Mouse (Mus musculus) ES-Bruce4 (cell line): Measurements from ENCODE around the gene Il12b. TPM values are rescaled to one million over a fixed set of nuclear protein-coding genes. Genes with fewer than 3 reads are reported as not detected.

ENCODE experiments used
- H3K27ac ChIP-seq: 2 replicates; pipeline ENCODE4 v1.5.1; 2012; ENCODE audit warnings: low read length, inconsistent platforms; ENCODE audit not compliant: insufficient read depth
- H3K27me3 ChIP-seq: 2 replicates; pipeline ENCODE4 v1.6.1; 2012; ENCODE audit warnings: mild to moderate bottlenecking, low read length, inconsistent platforms; ENCODE audit not compliant: control insufficient read depth, poor library complexity, insufficient read depth, severe bottlenecking
- H3K36me3 ChIP-seq: 2 replicates; pipeline ENCODE4 v1.6.1; 2012; ENCODE audit warnings: inconsistent platforms, mild to moderate bottlenecking, low read length, moderate library complexity; ENCODE audit not compliant: control insufficient read depth, poor library complexity, insufficient read depth, severe bottlenecking
- H3K4me1 ChIP-seq: one replicate; pipeline ENCODE4 v1.8.1; 2011; ENCODE audit warnings: low read length; ENCODE audit not compliant: control insufficient read depth, insufficient read depth
- H3K4me3 ChIP-seq: 2 replicates; pipeline ENCODE4 v1.5.1; 2011; ENCODE audit warnings: low read depth, mild to moderate bottlenecking, low read length
- H3K9ac ChIP-seq: 2 replicates; pipeline ENCODE4 v1.6.1; 2012; ENCODE audit warnings: low read depth, mild to moderate bottlenecking, inconsistent platforms; ENCODE audit not compliant: poor library complexity, severe bottlenecking
- H3K9me3 ChIP-seq: replicated peaks from 2 replicates; pipeline ENCODE4 v1.6.1; 2012; ENCODE audit warnings: mild to moderate bottlenecking, low read length, inconsistent platforms; ENCODE audit not compliant: control insufficient read depth, poor library complexity, insufficient read depth, severe bottlenecking
- CTCF ChIP-seq: IDR thresholded peaks from one replicate; pipeline ENCODE4 v1.8.1; 2011; ENCODE audit warnings: low read depth, low read length
- EP300 ChIP-seq: IDR thresholded peaks from 2 replicates; pipeline ENCODE4 v1.6.1; 2011; ENCODE audit warnings: low read depth, low read length; ENCODE audit not compliant: insufficient read depth
- POLR2A ChIP-seq: IDR thresholded peaks from one replicate; pipeline ENCODE4 v1.8.1; 2011; ENCODE audit warnings: low read length; ENCODE audit not compliant: insufficient read depth
- polyA plus RNA-seq: library from polyadenylated mRNA; stranded (reverse); fragments of >200 nt; gene quantifications from 2 replicates; pipeline ENCODE4 v1.2.4, GENCODE M21; 2011; ENCODE audit warnings: low read depth; ENCODE audit not compliant: missing spikeins, insufficient read depth, insufficient read length

The Il12b gene
- polyA plus RNA-seq, 1 experiment, result not detected

GRCm38 (mm10) chr11:44417403-44417802 is 17.5 kb downstream of the Il12b start:
- Histone ChIP-seq H3K9ac (no peak overlapping the region), H3K27me3 (no peaks in the 10 kb centered on the region), H3K4me1 (no peaks in the 10 kb centered on the region), H3K36me3 (no peaks in the 10 kb centered on the region), H3K4me3 (no peak overlapping the region), H3K27ac (no peak overlapping the region), H3K9me3 (no peaks in the 10 kb centered on the region)
- TF ChIP-seq CTCF, result no peak

- Histone ChIP-seq H3K27me3 (no peaks in the 10 kb centered on the region), H3K4me1 (no peaks in the 10 kb centered on the region), H3K9ac (no peak overlapping the region), H3K27ac (no peak overlapping the region), H3K4me3 (no peak overlapping the region), H3K36me3 (no peaks in the 10 kb centered on the region), H3K9me3 (no peaks in the 10 kb centered on the region)
- TF ChIP-seq CTCF (no peak), EP300 (no peak), POLR2A (no peak)
These were observed 22.7 kb downstream of the Il12b start for GRCm38 (mm10) chr11:44422337-44423111.

GRCm38 (mm10) chr11:44423261-44423660 is 23.4 kb downstream of the Il12b start:
- no peaks in the 10 kb centered on the region for H3K36me3 ChIP-seq
- H3K9me3 ChIP-seq, result no peaks in the 10 kb centered on the region
- H3K4me1 ChIP-seq, result no peaks in the 10 kb centered on the region
- H3K9ac ChIP-seq, result no peak overlapping the region
- no peak for TF ChIP-seq EP300
- no peak for TF ChIP-seq CTCF
- TF ChIP-seq POLR2A, result no peak
- no peak overlapping the region for H3K27ac ChIP-seq
- no peak overlapping the region for H3K4me3 ChIP-seq
- H3K27me3 ChIP-seq, result no peaks in the 10 kb centered on the region

GRCm38 (mm10) chr11:44423955-44424354 is 24.1 kb downstream of the Il12b start:
- no peaks in the 10 kb centered on the region for H3K9me3 ChIP-seq
- H3K27ac ChIP-seq, result no peak overlapping the region
- no peak for TF ChIP-seq EP300
- TF ChIP-seq POLR2A, result no peak
- no peak for TF ChIP-seq CTCF

GRCm38 (mm10) chr11:44425006-44425405 is 25.1 kb downstream of the Il12b start:
- Histone ChIP-seq H3K9me3 (no peaks in the 10 kb centered on the region), H3K27me3 (no peaks in the 10 kb centered on the region), H3K4me1 (no peaks in the 10 kb centered on the region), H3K36me3 (no peaks in the 10 kb centered on the region), H3K4me3 (no peak overlapping the region), H3K9ac (no peak overlapping the region), H3K27ac (no peak overlapping the region)
- no peak for TF ChIP-seq POLR2A
- TF ChIP-seq EP300, result no peak
- TF ChIP-seq CTCF, result no peak

More at GRCm38 (mm10) chr11:44423955-44424354, 24.1 kb downstream of the Il12b start:
- Histone ChIP-seq H3K27me3 (no peaks in the 10 kb centered on the region), H3K9ac (no peak overlapping the region), H3K36me3 (no peaks in the 10 kb centered on the region), H3K4me1 (no peaks in the 10 kb centered on the region), H3K4me3 (no peak overlapping the region)

GRCm38 (mm10) chr11:44425626-44426025 is 25.8 kb downstream of the Il12b start:
- Histone ChIP-seq H3K4me1 (no peaks in the 10 kb centered on the region), H3K9ac (no peak overlapping the region), H3K27ac (no peak overlapping the region), H3K4me3 (no peak overlapping the region), H3K9me3 (no peaks in the 10 kb centered on the region), H3K27me3 (no peaks in the 10 kb centered on the region), H3K36me3 (no peaks in the 10 kb centered on the region)
- TF ChIP-seq EP300 (no peak), POLR2A (no peak), CTCF (no peak)
